Mouse (Mus musculus): ENCODE results near the gene Hoxd9.

Hoxd9 gene

GRCm38 (mm10) chr2:74667191-74667841 lies 30.2 kb upstream of the Hoxd9 start:
- in situ Hi-C loops (cut with MboI; ENCODE audit: unreplicated experiment in 2 of 2), result loop anchor here in 1 of 2 experiments (5.0 to 25.0 kb wide), 2 partner anchors 705 to 1380 kb away; no protein-coding TSS in a partner anchor

- in situ Hi-C loops (cut with MboI; ENCODE audit: unreplicated experiment in 2 of 2), result loop anchor here in 1 of 2 experiments (5.0 to 25.0 kb wide), 2 partner anchors 706 to 1381 kb away; no protein-coding TSS in a partner anchor
Measured at GRCm38 (mm10) chr2:74667842-74668357, 29.6 kb upstream of the Hoxd9 start, which contains the start of gene Hoxd13. Gene Hoxd13 (plus strand): TSS chr2:74668310.

- in situ Hi-C loops (cut with MboI; ENCODE audit: unreplicated experiment in 2 of 2), result loop anchor here in 1 of 2 experiments (5.0 to 25.0 kb wide), 2 partner anchors 706 to 1381 kb away; no protein-coding TSS in a partner anchor
Measured at GRCm38 (mm10) chr2:74668370-74669229, 28.9 kb upstream of the Hoxd9 start.

- in situ Hi-C loops (cut with MboI; ENCODE audit: unreplicated experiment in 2 of 2), result loop anchor here in 1 of 2 experiments (5.0 to 25.0 kb wide), 2 partner anchors 707 to 1382 kb away; no protein-coding TSS in a partner anchor
Measured at GRCm38 (mm10) chr2:74669230-74669578, 28.3 kb upstream of the Hoxd9 start.

- in situ Hi-C loops (cut with MboI; ENCODE audit: unreplicated experiment in 2 of 2), result loop anchor here (5.0 to 25.0 kb wide), 2 partner anchors 707 to 1382 kb away; no protein-coding TSS in a partner anchor
Measured at GRCm38 (mm10) chr2:74669650-74670235, 27.8 kb upstream of the Hoxd9 start.

GRCm38 (mm10) chr2:74670632-74671188 lies 26.8 kb upstream of the Hoxd9 start:
- in situ Hi-C loops (cut with MboI; ENCODE audit: unreplicated experiment in 2 of 2), result loop anchor here (5.0 to 25.0 kb wide), 2 partner anchors 708 to 1383 kb away; no protein-coding TSS in a partner anchor

- in situ Hi-C loops (cut with MboI; ENCODE audit: unreplicated experiment in 2 of 2), result loop anchor here (5.0 to 25.0 kb wide), 2 partner anchors 710 to 1385 kb away; no protein-coding TSS in a partner anchor
Measured at GRCm38 (mm10) chr2:74671847-74672246, 25.7 kb upstream of the Hoxd9 start.

GRCm38 (mm10) chr2:74672481-74673362 lies 24.8 kb upstream of the Hoxd9 start:
- in situ Hi-C loops (cut with MboI; ENCODE audit: unreplicated experiment in 2 of 2), result loop anchor here (5.0 to 25.0 kb wide), 2 partner anchors 710 to 1385 kb away; no protein-coding TSS in a partner anchor

GRCm38 (mm10) chr2:74673835-74674425 lies 23.6 kb upstream of the Hoxd9 start:
- in situ Hi-C loops (cut with MboI; ENCODE audit: unreplicated experiment in 2 of 2), result loop anchor here (5.0 to 25.0 kb wide), 2 partner anchors 712 to 1387 kb away; no protein-coding TSS in a partner anchor

- in situ Hi-C loops (cut with MboI; ENCODE audit: unreplicated experiment in 2 of 2), result loop anchor here (5.0 to 25.0 kb wide), 5 partner anchors 713 to 1388 kb away; partner anchors contain the start of gene Chrna1 (in 1 of the 2)
Measured at GRCm38 (mm10) chr2:74674881-74675665, 22.5 kb upstream of the Hoxd9 start, which contains the start of gene Hoxd12. Gene Hoxd12 (plus strand): TSS chr2:74675013.

GRCm38 (mm10) chr2:74675666-74676282 lies 21.8 kb upstream of the Hoxd9 start:
- in situ Hi-C loops (cut with MboI; ENCODE audit: unreplicated experiment in 2 of 2), result loop anchor here (5.0 to 25.0 kb wide), 3 partner anchors 1087 to 1287 kb away; partner anchors contain the start of gene Chrna1 (in 1 of the 2)

- in situ Hi-C loops (cut with MboI; ENCODE audit: unreplicated experiment in 2 of 2), result loop anchor here (5.0 to 25.0 kb wide), 3 partner anchors 1086 to 1286 kb away; partner anchors contain the start of gene Chrna1 (in 1 of the 2)
Measured at GRCm38 (mm10) chr2:74676376-74677052, 21.0 kb upstream of the Hoxd9 start.

- in situ Hi-C loops (cut with MboI; ENCODE audit: unreplicated experiment in 2 of 2), result loop anchor here (5.0 to 25.0 kb wide), 3 partner anchors 1085 to 1285 kb away; partner anchors contain the start of gene Chrna1 (in 1 of the 2)
Measured at GRCm38 (mm10) chr2:74677106-74677505, 20.4 kb upstream of the Hoxd9 start.

- in situ Hi-C loops (cut with MboI; ENCODE audit: unreplicated experiment in 2 of 2), result loop anchor here (5.0 to 25.0 kb wide), 3 partner anchors 1083 to 1283 kb away; partner anchors contain the start of gene Chrna1 (in 1 of the 2)
Measured at GRCm38 (mm10) chr2:74678891-74679595, 18.5 kb upstream of the Hoxd9 start, which contains the start of gene Hoxd11. Gene Hoxd11 (plus strand): TSS chr2:74679557.

- in situ Hi-C loops (cut with MboI; ENCODE audit: unreplicated experiment in 2 of 2), result loop anchor here (5.0 to 25.0 kb wide), 3 partner anchors 1083 to 1283 kb away; partner anchors contain the start of gene Chrna1 (in 1 of the 2)
Measured at GRCm38 (mm10) chr2:74679596-74679971, 17.9 kb upstream of the Hoxd9 start.
